Comparison of ENCODE assay signal across 8 mouse cellular contexts in genomic region chr7:100493117-100493483, GRCm38 (mm10). TPM values are rescaled to one million over a fixed set of nuclear protein-coding genes. Genes with fewer than 3 reads are reported as not detected.
DNase-seq lines count a peak whose midpoint lies in the region; ATAC-seq and TF ChIP-seq lines count a peak whose summit lies in the region.

Ucp2 (plus strand) TSS chr7:100493337.

- no peak for TF ChIP-seq POLR2A in brain, embryonic 14.5 days (IDR thresholded peaks at IDR 0.05; ENCODE audit: borderline replicate concordance, extremely low read depth, insufficient read depth, insufficient read length, poor library complexity, severe bottlenecking)

- ATAC-seq in hindbrain, embryonic 12.5 days (ENCODE audit: low FRiP score): peak; percentile 38
- ATAC-seq in lung, postnatal 0 days: peak; percentile 76

- H3K27me3 ChIP-seq in hindbrain, embryonic 12.5 days: peaks cover 4% of the 10 kb centered on the region
- no peaks in the 10 kb centered on the region for H3K27me3 ChIP-seq in lung, postnatal 0 days (replicated peaks; ENCODE audit: insufficient read depth, low read length)

- under 1% methylated on average over 27 of the region's 27 CpGs for WGBS in hindbrain, embryonic 12.5 days
- under 1% methylated on average over 27 of the region's 27 CpGs for WGBS in lung, postnatal 0 days

- H3K9ac ChIP-seq in hindbrain, embryonic 12.5 days: peak within 1 kb of the TSS; percentile 50
- H3K9ac ChIP-seq in lung, postnatal 0 days (replicated peaks; ENCODE audit: low read depth): peak within 1 kb of the TSS; percentile 58

- H3K27ac ChIP-seq in hindbrain, embryonic 12.5 days: peak within 1 kb of the TSS; percentile 26
- H3K27ac ChIP-seq in lung, postnatal 0 days (ENCODE audit: low read length): peak within 1 kb of the TSS; percentile 86

- peak; percentile 88 for DNase-seq in ES-CJ7 (ENCODE audit: low read depth, low spot score)
- DNase-seq in brain, embryonic 14.5 days (ENCODE audit: low read depth): peak; percentile 77
- peak; percentile 57 to 67 for DNase-seq in frontal cortex, postnatal 10 days (ENCODE audit: low spot score in 2 of 2)
- peak; percentile 60 to 67 for DNase-seq in layer of hippocampus, postnatal 10 days (ENCODE audit: low spot score in 2 of 2)
- DNase-seq in lung, postnatal 0 days (ENCODE audit: low spot score): peak; percentile 91
- DNase-seq in ovary, adult 18-20 months (ENCODE audit: low spot score): peak; percentile 81
- DNase-seq in thymus, postnatal 14 days: peak; percentile 98

- H3K9me3 ChIP-seq in hindbrain, embryonic 12.5 days (replicated peaks): no peaks in the 10 kb centered on the region
- no peaks in the 10 kb centered on the region for H3K9me3 ChIP-seq in lung, postnatal 0 days (ENCODE audit: low read length)

- peak within 1 kb of the TSS; percentile 42 for H3K4me3 ChIP-seq in hindbrain, embryonic 12.5 days
- H3K4me3 ChIP-seq in lung, postnatal 0 days (ENCODE audit: low read depth, low read length): peak within 1 kb of the TSS; percentile 57

- peaks cover 45% of the 10 kb centered on the region for H3K4me1 ChIP-seq in hindbrain, embryonic 12.5 days
- 0 out of 2 replicates have a peak, but pooled peaks cover 5% of the 10 kb centered on the region for H3K4me1 ChIP-seq in lung, postnatal 0 days (ENCODE audit: insufficient read depth, low read depth, low read length)

- TF ChIP-seq CTCF in brain, embryonic 14.5 days (IDR thresholded peaks at IDR 0.05; ENCODE audit: borderline replicate concordance, extremely low read depth, insufficient read depth, insufficient read length): no peak
- TF ChIP-seq CTCF in lung, postnatal 0 days (IDR thresholded peaks at IDR 0.05): no peak

- H3K36me3 ChIP-seq in hindbrain, embryonic 12.5 days: peaks cover 9% of the 10 kb centered on the region; the same call in 1 of the 2 replicates
- peaks cover under 1% of the 10 kb centered on the region; the same call in 1 of the 2 replicates for H3K36me3 ChIP-seq in lung, postnatal 0 days (ENCODE audit: insufficient read depth, low read length)

- TF ChIP-seq EP300 in lung, postnatal 0 days (IDR thresholded peaks at IDR 0.05): peak; percentile 49; the same call in 1 of the 2 replicates

- H3K4me2 ChIP-seq in hindbrain, embryonic 12.5 days (replicated peaks): peak within 1 kb of the TSS; percentile 84
- H3K4me2 ChIP-seq in lung, postnatal 0 days (replicated peaks; ENCODE audit: low read depth, low read length): peak within 1 kb of the TSS; percentile 83

RNA-seq across cellular contexts. Expression of gene Ucp2, which starts in this region (rescaled TPM):
- 44.7 and 53.9 TPM in 2 replicates for polyA plus RNA-seq in brain, embryonic 14.5 days (2012; rRNA removed)
- 123 and 130 TPM in 2 replicates for polyA plus RNA-seq in hindbrain, embryonic 12.5 days (2016; fragmentation: Nextera tagmentation; extraction: Ambion mirVana)
- total RNA-seq in layer of hippocampus, postnatal 10 days (2021): 10 to 100 TPM; 58.2 to 66.6 TPM
- polyA plus RNA-seq in lung, postnatal 0 days (2015; fragmentation: Nextera tagmentation; extraction: Ambion mirVana): 528 and 617 TPM in 2 replicates

Comparison
In these comparisons a context has a peak if more than half of its experiments do, and no peak if none do; other contexts are left out.
1. Peak in every context shown above with its lines: DNase-seq, ATAC-seq, H3K4me3 ChIP-seq and H3K27ac ChIP-seq.